Mouse (Mus musculus) forebrain, postnatal 0 days (tissue): ENCODE results near the gene Tcf25. TPM values are rescaled to one million over a fixed set of nuclear protein-coding genes. Genes with fewer than 3 reads are reported as not detected.

Source experiments
- ATAC-seq: fragments of 200-750 bp; cut with Nextera tagmentation; 2 replicates; pipeline ENCODE4 v1.8.0; 2017; ENCODE audit warnings: mild to moderate bottlenecking, moderate library complexity
- DNase-seq: peaks from one replicate; pipeline ENCODE4 v3.0.0-alpha.2; 2015
- H3K27ac ChIP-seq: fragments of 300-500 bp; sonication (generic); 2 replicates; pipeline ENCODE4 v1.5.1; 2014; ENCODE audit warnings: low read depth, mild to moderate bottlenecking, antibody characterized with exemption, low read length, moderate library complexity, mixed read lengths
- H3K27me3 ChIP-seq: fragments of 300-500 bp; sonication (generic); 2 replicates; pipeline ENCODE4 v1.6.1; 2014; ENCODE audit warnings: mild to moderate bottlenecking, low read length, mixed read lengths; ENCODE audit not compliant: insufficient read depth
- H3K36me3 ChIP-seq: fragments of 300-500 bp; sonication (generic); 2 replicates; pipeline ENCODE4 v1.6.1; 2014; ENCODE audit warnings: mild to moderate bottlenecking, moderate library complexity; ENCODE audit not compliant: insufficient read depth
- H3K4me1 ChIP-seq: fragments of 300-500 bp; sonication (generic); 2 replicates; pipeline ENCODE4 v1.6.1; 2014; ENCODE audit warnings: antibody characterized with exemption; ENCODE audit not compliant: insufficient read depth
- H3K4me2 ChIP-seq: fragments of 300-500 bp; sonication (generic); 2 replicates; pipeline ENCODE4 v1.6.1; 2014; ENCODE audit warnings: low read depth, mild to moderate bottlenecking, moderate library complexity
- H3K4me3 ChIP-seq: fragments of 300-500 bp; sonication (generic); 2 replicates; pipeline ENCODE4 v1.5.1; 2014; ENCODE audit warnings: low read depth, low read length, mixed read lengths
- H3K9ac ChIP-seq: fragments of 300-500 bp; sonication (generic); 2 replicates; pipeline ENCODE4 v1.6.1; 2014; ENCODE audit warnings: mild to moderate bottlenecking
- H3K9me3 ChIP-seq: fragments of 300-500 bp; sonication (generic); 2 replicates; pipeline ENCODE4 v1.6.1; 2016; ENCODE audit warnings: low read length
- CTCF ChIP-seq: sonication (generic); IDR thresholded peaks from 2 replicates; pipeline ENCODE4 v1.5.1; 2016; ENCODE audit warnings: antibody characterized with exemption, control low read depth, low read depth
- WGBS: fragments of 180-500 bp; shearing (Covaris S2); extraction: QIAGEN DNeasy Blood & Tissue Kit; methylation state at CpG from one replicate; pipeline ENCODE4 v1.1.7; 2014; 5-methylcytosine and 5-hydroxymethylcytosine counted together
- polyA plus RNA-seq: library from polyadenylated mRNA; unstranded; fragments of >200 nt; fragmentation: Nextera tagmentation; extraction: Ambion mirVana; gene quantifications from 2 replicates; pipeline ENCODE4 v1.2.1, GENCODE M21; 2015
- total RNA-seq: library from RNA; depleted of rRNA; stranded (reverse); fragments of >200 nt; gene quantifications from 2 replicates; pipeline ENCODE4 v1.2.3, GENCODE M21; 2014

The Tcf25 gene
- total and polyA plus RNA-seq, 2 experiments from 2014 or later: 296 to 434 TPM

DNA sequence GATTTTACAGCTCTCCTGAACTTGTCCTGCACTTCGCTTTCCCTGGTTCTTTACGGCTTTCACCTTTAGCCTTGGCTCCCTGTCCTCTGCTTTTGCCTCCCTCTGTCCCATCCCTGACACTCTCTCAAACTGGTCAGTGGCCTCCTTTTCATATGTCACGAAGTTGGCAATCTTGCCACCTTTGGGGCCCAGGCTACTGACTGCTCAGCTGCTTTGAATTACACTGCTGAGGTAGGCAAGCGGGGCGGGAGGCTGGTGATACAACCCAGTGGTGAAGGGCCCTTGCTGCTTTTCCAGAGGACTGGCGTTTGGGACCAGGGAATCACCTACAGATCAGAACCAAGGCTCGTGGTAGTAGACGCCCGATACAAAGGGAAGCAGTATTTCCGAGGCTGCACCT lies 2.1 kb downstream of the Tcf25 start:
- no peaks in the 10 kb centered on the region for H3K27me3 ChIP-seq
- no peak overlapping the region for H3K4me3 ChIP-seq
- H3K4me1 ChIP-seq: peaks cover 8% of the 10 kb centered on the region; the same call in 1 of the 2 replicates
- no peaks in the 10 kb centered on the region for H3K9me3 ChIP-seq
- no peak overlapping the region for H3K9ac ChIP-seq
- no peak overlapping the region for H3K27ac ChIP-seq
- TF ChIP-seq CTCF: no peak
- H3K36me3 ChIP-seq: 0 out of 2 replicates have a peak, but pooled peaks cover 4% of the 10 kb centered on the region
- whole genome bisulfite sequencing: 76% methylated on average over 10 of the region's 10 CpGs
- DNase-seq (no peak), ATAC-seq (no peak)
- H3K4me2 ChIP-seq: no peak overlapping the region

DNA sequence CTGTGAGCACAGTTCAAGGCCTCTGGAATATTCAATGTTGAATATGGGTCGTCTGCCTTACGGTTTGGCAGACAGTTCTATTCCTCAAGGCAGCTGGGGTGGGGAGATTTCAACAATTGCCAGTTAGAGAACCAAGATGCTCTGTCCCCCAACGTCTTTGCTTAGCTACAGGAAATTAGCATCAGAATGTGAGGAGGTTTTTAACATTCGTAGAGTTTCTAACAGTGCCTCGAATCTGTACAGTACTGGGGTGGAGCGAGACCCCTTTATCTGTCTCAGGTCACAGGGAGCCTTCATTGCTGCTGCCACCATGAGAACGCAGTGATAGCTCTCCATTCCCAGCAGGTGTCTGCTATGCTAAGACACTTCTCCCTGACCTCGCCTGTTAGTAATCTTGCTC lies 2.6 kb downstream of the Tcf25 start:
- H3K36me3 ChIP-seq: peaks cover 5% of the 10 kb centered on the region; the same call in 1 of the 2 replicates
- TF ChIP-seq CTCF: no peak
- no peak for ATAC-seq
- peaks cover 8% of the 10 kb centered on the region; the same call in 1 of the 2 replicates for H3K4me1 ChIP-seq
- no peak overlapping the region for H3K4me2 ChIP-seq
- no peaks in the 10 kb centered on the region for H3K27me3 ChIP-seq
- DNase-seq: no peak
- no peak overlapping the region for H3K27ac ChIP-seq
- 46% methylated on average over 8 of the region's 8 CpGs for WGBS
- no peak overlapping the region for H3K4me3 ChIP-seq
- H3K9me3 ChIP-seq: no peaks in the 10 kb centered on the region
- no peak overlapping the region for H3K9ac ChIP-seq

DNA sequence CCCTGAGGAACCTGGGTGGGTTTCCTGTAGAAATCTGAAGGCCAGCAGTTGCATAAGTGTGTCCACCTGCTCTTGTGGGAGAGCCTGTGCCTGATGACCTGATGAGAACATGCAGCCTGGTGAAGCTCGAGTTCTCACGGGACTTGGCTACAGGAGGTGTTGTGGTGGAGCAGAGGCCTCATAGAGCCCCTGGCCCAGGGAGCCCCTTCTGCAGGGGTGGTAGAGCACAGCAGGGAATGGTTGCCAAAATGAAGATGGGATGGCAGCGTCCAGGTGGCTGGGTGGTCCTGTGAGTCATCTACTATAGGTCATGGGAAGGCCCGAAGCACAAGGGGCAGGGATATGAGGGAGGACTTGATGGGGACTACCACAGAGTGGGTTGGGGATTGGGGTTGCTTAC lies 8.2 kb downstream of the Tcf25 start:
- no peaks in the 10 kb centered on the region for H3K9me3 ChIP-seq
- TF ChIP-seq CTCF: no peak
- H3K4me3 ChIP-seq: no peak overlapping the region
- no peak for ATAC-seq
- no peak overlapping the region for H3K9ac ChIP-seq
- no peaks in the 10 kb centered on the region for H3K4me1 ChIP-seq
- DNase-seq: no peak
- no peak overlapping the region for H3K4me2 ChIP-seq
- no peaks in the 10 kb centered on the region for H3K27me3 ChIP-seq
- WGBS: 91% methylated on average over 4 of the region's 4 CpGs
- no peak overlapping the region for H3K27ac ChIP-seq
- H3K36me3 ChIP-seq: peaks cover 54% of the 10 kb centered on the region

DNA sequence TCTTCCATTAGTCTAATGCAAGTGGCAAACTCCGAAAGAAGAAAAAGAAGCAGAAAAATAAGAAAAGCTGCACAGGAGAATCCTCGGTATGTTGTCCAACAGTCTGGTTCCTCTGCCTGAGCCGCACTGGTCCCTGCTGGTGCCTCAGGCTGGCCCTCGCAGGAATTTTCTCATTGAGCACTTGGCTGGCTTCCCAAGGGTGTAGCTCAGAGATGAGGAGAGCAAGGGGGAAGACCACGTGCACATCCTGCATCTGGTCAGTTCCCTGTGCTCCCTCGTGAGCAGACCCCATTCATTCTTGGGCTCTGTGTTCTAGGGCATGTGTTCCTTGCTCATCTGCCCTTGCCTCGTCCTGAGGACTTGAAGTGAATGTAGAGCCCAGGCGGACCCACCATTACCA lies 9.0 kb downstream of the Tcf25 start:
- H3K4me2 ChIP-seq: no peak overlapping the region
- no peaks in the 10 kb centered on the region for H3K27me3 ChIP-seq
- peaks cover 57% of the 10 kb centered on the region for H3K36me3 ChIP-seq
- no peak overlapping the region for H3K4me3 ChIP-seq
- DNase-seq (no peak), ATAC-seq (no peak)
- no peak overlapping the region for H3K9ac ChIP-seq
- WGBS: 86% methylated on average over 8 of the region's 8 CpGs
- no peak for TF ChIP-seq CTCF
- H3K4me1 ChIP-seq: no peaks in the 10 kb centered on the region
- H3K27ac ChIP-seq: no peak overlapping the region
- no peaks in the 10 kb centered on the region for H3K9me3 ChIP-seq

DNA sequence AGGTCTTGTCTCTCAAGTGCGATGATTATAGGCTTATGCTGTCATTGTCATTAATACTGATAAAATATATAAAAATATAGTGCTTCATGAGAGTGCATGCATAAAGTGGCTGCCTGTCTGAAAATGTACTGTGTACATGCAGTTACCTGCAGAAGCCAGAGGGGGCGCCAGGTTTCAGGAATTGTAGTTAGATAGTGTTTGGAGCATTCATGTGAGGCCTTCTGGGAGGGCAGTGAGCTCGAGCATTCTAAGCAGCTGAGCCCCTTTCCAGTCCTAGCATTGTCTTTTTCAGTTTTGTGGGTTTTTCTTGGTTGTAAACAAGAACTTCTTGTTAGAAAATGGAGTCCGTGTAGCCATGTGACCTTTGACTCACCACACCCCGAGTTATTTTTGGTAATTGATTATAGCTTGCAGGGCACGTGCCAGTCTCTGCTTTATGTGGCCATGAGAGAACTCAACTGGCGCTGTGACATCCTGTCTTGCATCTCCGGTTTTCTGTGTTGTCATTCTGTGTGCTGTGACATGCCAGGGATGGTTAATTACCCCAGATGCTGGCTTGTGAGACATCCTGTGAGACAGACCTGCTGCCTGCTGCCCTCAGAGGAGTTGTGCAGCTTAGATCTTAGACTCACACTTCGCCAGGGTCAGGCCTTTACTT lies 11.5 kb downstream of the Tcf25 start:
- peak; percentile 54 for DNase-seq

DNA sequence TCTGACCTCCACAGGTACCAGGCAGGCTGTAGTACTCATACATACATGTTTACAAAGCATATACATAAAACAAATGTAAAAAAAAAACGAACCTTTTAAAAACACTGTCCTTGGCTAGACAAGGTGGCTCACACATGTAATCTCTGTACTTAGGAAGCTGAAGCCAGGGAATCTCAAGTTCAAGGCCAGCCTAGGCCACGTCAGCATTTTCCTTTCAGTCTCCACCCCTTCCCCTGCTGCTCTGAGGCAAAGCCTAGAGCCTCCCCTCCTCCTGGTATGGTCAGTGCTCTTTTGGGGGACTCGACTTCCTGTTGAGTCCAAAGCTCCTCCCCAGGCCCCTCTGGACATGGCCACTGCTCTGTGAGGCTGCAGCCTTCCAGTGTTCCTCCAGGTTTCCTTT lies 13.5 kb downstream of the Tcf25 start:
- ATAC-seq (no peak), DNase-seq (no peak)
- H3K4me2 ChIP-seq: no peak overlapping the region
- no peak overlapping the region for H3K27ac ChIP-seq
- no peak for TF ChIP-seq CTCF
- no peaks in the 10 kb centered on the region for H3K27me3 ChIP-seq
- H3K4me1 ChIP-seq: no peaks in the 10 kb centered on the region
- H3K36me3 ChIP-seq: peaks cover 91% of the 10 kb centered on the region
- H3K9me3 ChIP-seq: no peaks in the 10 kb centered on the region
- no peak overlapping the region for H3K4me3 ChIP-seq
- H3K9ac ChIP-seq: no peak overlapping the region
- WGBS: 87% methylated on average over 3 of the region's 3 CpGs

More for the DNA sequence above, 11.5 kb downstream of the Tcf25 start:
- 65% methylated on average over 9 of the region's 9 CpGs for WGBS
- Histone ChIP-seq H3K9ac (no peak overlapping the region), H3K27ac (no peak overlapping the region), H3K4me2 (no peak overlapping the region), H3K4me3 (no peak overlapping the region), H3K27me3 (no peaks in the 10 kb centered on the region), H3K4me1 (no peaks in the 10 kb centered on the region), H3K36me3 (peaks cover 82% of the 10 kb centered on the region), H3K9me3 (no peaks in the 10 kb centered on the region)
- TF ChIP-seq CTCF: peak; percentile 74
- ATAC-seq: peak; percentile 53; the same call in 1 of the 2 replicates

DNA sequence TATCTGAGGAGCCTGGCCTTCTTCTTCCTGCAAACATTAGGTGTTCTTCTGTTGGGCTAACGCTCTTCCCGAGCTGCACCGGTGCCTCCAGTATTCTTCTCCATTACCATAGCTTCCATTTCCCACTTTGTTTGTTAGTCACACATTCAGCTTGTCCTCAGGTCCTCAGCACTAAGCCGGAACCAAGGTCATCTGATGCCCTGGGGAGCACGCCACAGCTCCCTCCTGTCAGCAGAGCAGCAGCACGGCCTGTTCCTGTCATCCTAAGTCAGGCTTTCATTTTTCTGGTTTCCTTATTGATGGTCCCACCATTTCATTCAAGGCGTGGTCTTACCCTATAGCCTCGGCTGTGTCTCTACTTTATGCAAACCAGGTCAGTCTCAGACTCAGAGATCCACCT lies 14.2 kb downstream of the Tcf25 start:
- H3K9me3 ChIP-seq: no peaks in the 10 kb centered on the region
- ATAC-seq (no peak), DNase-seq (no peak)
- H3K4me3 ChIP-seq: no peak overlapping the region
- WGBS: 94% methylated on average over 8 of the region's 8 CpGs
- no peak for TF ChIP-seq CTCF
- H3K4me2 ChIP-seq: no peak overlapping the region
- no peak overlapping the region for H3K27ac ChIP-seq
- no peaks in the 10 kb centered on the region for H3K27me3 ChIP-seq
- no peaks in the 10 kb centered on the region for H3K4me1 ChIP-seq
- no peak overlapping the region for H3K9ac ChIP-seq
- H3K36me3 ChIP-seq: peaks cover 93% of the 10 kb centered on the region
